Mouse (Mus musculus): ENCODE results near the gene Cd7.
"Not testable (repeated sequence)": the region's sequence is repeated elsewhere in the genome, so short reads cannot be mapped to it uniquely, and the experiment has no call there.

Cd7 gene

DNA sequence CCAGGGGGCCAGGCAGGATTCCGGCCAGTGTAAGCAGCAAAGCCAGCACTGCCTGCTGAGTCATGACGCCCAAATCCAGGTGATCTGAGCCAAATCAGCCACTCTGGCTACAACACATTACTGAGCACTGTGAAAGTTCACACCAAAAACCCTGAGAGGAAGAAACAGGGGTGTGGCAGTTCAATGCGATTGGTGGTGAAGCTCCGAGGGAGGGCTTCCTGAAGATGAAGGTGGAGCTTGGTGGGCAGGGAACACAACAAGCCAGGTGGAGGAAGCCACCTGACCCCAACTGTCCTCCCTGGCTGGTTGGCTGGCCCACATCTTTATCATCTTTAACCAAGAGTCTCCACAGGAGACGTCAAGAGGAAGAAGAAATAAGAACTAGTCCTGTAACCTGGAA, at the start of gene Cd7:
Gene Cd7, minus strand, starts transcription at position 117 of the 400 bp plus-strand sequence.
- DNase-seq (ENCODE audit: low spot score in 2 of 2) = peak; percentile 48 to 64

DNA sequence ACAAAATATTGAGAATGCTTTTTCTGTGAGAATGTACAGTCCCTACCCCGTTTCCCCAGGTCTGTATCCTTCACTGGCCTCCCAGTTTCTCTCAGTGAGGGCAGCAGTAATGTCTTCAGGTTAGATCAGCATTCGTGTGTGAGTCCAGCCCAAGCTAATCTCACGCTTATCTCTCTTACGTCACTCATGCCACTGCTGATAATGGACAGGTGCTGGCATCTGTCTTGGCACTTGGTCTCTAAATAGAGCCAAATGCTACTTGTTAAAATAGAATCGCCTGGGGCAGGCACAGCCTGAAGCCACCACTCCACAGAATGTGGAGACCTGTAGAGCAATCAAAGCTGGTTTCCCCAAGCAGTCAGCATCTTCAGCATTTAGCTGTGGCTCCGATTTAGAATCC, 49.8 kb upstream of the Cd7 start:
- DNase-seq (ENCODE audit: low spot score in 2 of 2) = no peak

DNA sequence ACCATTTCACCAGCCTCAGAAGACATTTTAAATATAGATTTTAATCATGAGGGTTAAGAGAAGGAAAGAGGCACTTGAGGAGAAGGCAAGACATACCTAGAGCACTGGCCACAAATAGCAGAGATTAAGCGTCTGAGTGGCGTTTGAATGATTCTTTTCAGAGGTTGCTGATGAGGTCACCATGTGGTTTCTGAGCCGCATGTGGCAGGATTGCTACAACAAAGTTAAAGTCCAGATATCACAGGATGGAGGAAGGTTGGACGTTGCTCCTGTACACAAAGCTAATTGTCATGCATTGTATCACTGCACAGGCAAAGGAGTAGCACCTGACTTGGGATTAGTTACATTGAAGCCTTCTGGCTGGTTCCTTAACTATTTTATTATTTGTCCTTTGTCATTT, 47.1 kb upstream of the Cd7 start:
- no peak for DNase-seq (ENCODE audit: low spot score in 2 of 2)

DNA sequence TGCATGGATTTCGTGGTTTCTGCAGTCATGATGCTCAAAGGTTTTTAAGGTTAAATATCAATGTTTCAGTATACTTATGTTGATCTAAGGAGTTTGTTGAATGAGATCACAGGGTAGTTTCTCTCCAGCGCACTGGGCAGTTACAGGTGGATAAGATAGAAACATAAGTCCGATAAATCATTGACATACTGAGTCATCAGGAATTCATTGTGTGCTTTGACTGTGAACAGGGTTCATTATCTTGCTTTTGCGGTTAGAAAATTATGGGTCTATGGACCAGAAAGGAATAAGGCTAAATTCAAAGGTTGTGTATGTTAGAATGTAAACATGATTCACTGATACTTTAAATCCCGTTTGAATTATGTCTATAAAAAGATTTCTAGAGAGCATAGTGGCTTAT, 46.0 kb upstream of the Cd7 start:
- DNase-seq (ENCODE audit: low spot score in 2 of 2) = no peak

DNA sequence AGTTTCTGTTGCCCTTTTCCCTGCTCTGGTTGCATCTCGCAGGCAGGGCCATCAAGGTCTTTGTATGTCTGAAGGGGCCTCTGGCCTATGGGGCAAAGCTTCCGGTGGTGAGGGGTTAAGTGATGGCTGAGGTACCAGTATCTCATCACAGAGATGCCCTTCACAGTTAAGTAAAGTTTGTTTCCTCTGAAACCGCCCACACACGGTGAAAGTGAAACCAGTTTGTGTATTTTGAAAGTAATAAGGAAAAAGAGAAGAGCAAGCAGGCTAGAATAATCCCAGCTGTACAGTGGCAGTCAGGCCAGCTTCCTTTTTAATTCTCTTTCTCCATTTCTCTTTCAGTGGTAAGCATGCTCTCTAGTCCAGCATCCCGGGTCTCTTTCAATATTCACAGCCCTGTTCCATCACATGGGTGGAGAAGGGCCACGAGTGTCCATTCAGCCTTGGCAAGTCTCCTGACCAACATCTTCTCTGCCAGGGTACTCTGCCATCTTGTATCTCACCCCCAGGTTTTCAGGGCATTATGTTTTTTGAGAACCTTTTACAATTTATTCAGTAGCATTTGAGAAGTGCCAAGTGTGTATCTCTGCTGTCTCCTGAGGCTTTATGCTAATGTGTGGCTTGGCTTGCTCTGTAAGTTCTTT, 43.8 kb upstream of the Cd7 start:
- peak; percentile 70 to 72 for DNase-seq (ENCODE audit: low spot score in 2 of 2)

DNA sequence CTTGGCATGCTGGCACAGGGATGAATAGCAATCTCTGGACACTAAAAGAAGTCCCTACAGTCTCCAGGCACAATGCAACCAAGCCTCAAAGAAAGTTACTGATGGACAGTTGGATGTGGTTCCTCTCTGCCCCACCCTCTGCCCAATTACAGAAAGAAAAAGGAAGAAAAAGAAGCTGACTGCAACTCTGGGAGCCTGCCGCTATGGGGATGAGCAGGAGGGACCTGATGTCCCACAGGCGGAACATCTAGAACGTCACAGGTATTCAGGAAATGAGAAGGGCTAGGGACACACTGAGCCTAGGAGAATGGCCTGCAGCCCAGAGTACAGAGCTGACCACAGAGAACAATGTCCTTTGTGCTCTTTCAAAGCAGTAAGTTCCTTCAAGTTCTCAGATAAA, 43.0 kb upstream of the Cd7 start:
- no peak for DNase-seq (ENCODE audit: low spot score in 2 of 2)

DNA sequence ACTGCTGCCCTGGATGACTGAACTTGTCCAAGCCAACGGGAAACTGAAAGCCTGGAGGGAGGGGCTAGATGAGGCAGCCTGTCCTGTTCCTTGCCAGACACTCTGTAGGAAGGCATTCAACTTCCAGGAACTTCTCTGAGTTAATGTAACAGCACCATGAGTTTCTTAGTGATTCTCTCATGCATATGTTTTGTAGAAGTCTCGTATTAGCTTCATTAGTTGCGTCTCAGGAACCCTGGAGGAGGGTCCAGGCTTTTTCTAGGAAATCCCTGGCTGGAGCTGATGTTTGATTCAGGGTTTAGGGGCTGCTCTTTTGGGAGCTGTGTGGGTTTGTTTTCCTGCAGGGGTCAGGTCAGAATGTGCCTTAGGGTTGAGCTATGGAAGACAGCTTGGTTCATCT, 41.9 kb upstream of the Cd7 start, which contains the start of gene Sectm1a:
Gene Sectm1a, minus strand, starts transcription at position 101 of the 400 bp plus-strand sequence.
- DNase-seq (ENCODE audit: low spot score in 2 of 2) = no peak

DNA sequence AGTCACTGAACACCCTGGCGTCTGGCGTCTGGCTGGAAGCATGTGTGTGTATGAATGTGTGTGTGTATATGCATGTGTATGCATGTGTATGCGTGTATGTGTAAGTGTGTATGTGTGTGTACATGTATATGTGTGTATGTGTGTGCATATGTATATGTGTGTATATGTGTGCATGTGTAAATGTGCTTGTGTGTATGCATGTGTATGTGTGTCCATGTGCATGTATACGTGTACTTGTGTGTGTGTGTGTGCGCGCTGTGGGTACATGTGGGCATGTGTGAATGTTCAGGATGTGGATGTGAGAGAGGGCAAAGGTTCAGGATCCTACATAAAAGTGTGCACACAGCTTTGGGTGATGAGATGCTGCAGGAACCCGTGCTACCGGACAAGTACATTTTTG, 41.1 kb upstream of the Cd7 start:
- DNase-seq (ENCODE audit: low spot score in 2 of 2) = no peak

DNA sequence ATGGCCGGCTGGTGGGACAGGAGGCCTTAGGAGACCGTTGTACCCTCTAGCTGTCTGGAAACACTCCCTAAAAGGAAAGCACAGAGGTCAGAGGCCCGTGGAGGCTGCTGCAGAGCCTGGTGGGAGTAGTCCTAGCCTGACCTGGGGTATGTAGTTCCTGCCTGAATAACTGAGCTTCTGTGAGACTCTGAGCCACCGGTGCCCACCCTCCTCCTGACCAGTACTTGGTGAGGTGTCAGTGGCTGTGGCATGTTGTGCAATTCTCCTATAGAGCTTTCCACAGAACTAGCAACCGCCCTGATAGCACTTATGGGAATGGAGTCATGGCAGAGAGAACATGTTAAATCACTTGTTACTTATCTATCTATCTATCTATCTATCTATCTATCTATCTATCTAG, 36.4 kb upstream of the Cd7 start:
- DNase-seq (ENCODE audit: low spot score in 2 of 2) = no peak

DNA sequence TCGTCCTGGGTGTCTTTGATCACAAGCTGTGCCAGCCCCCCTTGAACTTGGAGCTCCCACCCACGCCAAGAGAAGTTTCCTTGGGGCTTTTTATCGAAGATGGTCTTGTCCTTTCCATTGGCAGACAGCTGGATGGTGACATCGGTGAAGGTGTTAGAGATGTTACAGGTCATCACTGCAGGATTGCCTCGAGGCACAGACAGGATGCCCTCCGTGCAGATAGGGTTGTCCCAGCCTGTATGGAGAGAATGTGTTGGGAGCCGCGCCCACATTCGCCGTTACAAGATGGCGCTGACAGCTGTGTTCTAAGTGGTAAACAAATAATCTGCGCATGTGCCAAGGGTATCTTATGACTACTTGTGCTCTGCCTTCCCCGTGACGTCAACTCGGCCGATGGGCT, 30.4 kb upstream of the Cd7 start:
- DNase-seq (ENCODE audit: low spot score in 2 of 2) = not testable (repeated sequence)

DNA sequence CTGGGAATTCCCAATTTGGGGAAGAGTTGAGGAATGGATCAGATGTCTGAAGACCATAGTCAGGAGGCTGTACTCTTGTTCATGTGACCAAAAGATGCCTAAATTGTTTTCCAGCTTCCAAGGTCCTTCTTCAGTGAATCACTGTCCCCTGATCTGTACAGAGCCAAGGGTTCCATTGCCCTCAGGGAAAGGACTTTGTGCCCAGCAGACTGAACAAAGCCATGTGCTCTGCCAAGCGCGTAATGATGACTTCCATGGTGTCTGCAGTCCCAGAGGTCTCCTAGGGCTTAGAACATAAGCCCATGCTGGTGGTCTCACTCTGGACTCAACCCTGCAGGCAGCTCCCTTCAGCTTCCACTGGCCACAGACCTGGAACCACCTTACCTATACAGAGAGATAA, 28.7 kb upstream of the Cd7 start:
- DNase-seq (ENCODE audit: low spot score in 2 of 2) = no peak

DNA sequence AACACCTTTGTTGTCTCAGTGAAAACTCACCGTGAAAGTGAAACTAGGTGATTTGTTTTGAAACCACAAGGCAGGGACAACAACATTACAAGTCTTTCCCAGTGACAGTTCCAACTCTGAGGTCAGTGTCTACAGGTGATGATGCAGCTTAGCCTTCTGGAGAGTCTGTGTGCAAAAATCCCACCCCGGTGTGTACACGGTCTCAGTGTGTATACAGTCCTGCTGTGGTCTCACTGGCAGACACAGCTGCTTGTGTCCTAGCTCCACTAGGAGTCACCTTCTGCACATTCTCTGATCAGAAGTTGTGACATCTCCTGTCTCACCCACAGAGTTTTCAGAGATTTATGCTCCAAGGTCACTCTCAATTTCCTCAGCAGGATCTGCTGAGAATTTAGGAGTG, 25.0 kb upstream of the Cd7 start:
- DNase-seq (ENCODE audit: low spot score in 2 of 2) = peak in 1 of 2 experiments; percentile 29

DNA sequence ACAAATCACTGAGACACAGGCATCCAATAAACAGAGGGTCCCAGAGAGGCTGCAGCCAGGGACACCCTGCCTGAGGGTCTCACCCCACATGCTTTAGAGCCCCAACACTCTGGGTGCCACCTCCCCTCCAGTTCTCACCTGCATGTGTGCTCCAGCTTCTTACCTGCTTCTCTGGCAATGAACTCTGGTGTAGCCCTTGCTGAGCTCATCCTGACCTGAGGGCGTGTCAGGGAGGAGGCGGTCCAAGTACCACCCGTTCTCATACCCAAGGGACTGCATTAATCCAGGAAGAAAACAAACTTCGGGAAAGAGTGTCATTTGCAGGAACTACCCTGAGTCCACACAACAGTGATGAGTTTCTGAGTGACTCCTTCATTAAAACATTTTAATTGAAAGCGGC, 24.2 kb upstream of the Cd7 start, which contains the start of gene Sectm1b:
Gene Sectm1b, minus strand, starts transcription at position 191 of the 400 bp plus-strand sequence.
- DNase-seq (ENCODE audit: low spot score in 2 of 2) = no peak

DNA sequence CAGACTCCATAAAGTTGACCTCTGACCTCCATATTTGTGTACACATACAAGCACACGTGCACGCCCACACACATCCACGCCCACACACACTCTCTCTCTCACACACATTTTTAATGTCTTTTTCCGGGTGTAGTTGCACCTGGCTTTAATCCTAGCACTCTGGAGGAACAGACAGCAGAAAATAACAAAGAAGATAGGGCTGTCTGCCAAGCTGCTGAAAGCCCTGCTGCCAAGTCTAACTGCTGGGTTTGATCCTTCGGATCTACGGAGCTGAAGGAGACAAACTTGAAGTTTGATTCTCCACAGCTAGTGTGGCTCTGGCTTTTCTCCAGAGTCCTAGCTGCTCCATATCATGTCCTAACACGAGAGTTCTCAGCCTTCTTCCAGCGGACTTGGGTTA, 22.4 kb upstream of the Cd7 start:
- no peak for DNase-seq (ENCODE audit: low spot score in 2 of 2)

DNA sequence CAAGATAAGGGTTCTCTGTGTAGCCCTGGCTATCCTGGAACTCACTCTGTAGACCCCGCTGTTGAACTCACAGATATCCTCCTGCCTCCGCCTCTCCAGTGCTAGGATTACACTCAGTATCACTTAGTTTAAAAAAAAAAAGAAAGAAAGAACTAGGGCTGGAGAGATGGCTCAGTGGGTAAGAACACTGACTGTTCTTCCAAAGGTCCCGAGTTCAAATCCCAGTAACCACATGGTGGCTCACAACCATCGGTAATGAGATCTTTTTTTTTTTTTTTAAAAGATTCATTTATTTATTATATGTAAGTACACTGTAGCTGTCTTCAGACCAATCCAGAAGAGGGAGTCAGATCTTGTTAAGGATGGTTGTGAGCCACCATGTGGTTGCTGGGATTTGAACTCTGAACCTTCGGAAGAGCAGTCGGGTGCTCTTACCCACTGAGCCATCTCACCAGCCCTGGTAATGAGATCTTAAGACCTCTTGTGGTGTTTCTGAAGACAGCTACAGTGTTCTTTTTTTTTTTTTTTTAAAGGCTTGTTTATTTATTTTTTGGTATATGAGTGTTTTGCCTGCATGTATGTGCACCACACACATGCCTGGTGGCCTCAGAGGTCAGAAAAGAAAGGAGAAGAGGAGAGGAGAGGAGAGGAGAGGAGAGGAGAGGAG, 21.3 kb upstream of the Cd7 start:
- DNase-seq (ENCODE audit: low spot score in 2 of 2) = not testable (repeated sequence)

DNA sequence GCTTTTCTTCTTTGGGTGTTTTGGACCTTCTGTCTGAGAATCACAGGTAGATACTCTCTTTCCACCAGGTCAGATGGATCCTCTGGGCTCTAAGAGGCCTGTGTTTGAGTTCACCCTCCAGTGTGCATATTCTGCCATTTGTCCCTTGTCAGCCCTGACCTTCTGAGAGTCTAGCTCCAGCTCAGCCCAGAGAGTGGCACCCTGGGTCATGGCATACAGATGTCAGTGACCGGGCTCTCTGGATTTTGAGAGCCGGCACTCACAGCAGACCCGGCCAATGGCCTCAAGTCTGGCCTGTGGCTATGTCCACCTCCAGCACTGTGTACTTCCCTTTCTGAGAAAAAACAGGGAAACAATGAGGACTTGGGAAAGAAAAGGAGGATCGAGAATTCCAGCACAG, 20.3 kb upstream of the Cd7 start:
- no peak for DNase-seq (ENCODE audit: low spot score in 2 of 2)

DNA sequence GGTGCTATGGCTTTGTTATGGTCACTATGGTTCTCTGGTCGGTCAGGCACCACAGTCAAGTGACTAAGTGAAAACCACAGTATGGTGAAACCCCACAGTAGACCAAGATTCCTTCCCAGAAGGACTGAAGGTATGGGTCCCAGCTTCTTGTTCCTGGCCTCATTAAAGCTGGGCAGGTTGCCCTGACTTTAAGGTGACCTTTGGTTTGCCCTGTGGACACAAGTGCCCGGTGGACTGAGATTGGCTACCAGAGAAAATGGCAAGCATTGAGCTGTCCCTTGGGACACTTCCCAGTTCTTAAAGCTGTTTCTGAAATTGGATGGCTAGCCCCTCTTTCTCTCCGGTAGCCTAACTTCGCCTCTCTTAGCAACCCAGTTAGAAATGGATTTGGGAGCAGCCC, 19.7 kb upstream of the Cd7 start:
- DNase-seq (ENCODE audit: low spot score in 2 of 2) = no peak

DNA sequence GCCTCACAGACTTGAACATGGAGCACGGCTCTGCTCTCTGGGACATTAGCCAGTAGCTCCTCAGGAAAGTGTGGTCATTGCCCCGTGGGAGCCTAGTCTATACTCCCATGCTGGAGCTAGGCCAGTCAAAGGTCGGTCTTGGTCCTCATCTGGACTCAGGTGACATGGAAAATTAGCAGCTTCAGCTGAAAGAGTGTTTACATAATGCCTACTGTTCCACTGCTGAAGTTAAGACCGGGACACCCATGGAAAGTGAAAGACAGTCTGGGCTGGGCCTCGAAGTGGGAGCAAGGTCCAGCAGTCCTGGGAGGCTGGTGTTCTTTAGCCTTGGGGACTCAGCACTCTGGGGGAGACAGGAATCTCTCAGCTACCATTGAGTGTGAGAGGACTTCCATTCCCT, 18.9 kb upstream of the Cd7 start:
- DNase-seq (ENCODE audit: low spot score in 2 of 2) = no peak

DNA sequence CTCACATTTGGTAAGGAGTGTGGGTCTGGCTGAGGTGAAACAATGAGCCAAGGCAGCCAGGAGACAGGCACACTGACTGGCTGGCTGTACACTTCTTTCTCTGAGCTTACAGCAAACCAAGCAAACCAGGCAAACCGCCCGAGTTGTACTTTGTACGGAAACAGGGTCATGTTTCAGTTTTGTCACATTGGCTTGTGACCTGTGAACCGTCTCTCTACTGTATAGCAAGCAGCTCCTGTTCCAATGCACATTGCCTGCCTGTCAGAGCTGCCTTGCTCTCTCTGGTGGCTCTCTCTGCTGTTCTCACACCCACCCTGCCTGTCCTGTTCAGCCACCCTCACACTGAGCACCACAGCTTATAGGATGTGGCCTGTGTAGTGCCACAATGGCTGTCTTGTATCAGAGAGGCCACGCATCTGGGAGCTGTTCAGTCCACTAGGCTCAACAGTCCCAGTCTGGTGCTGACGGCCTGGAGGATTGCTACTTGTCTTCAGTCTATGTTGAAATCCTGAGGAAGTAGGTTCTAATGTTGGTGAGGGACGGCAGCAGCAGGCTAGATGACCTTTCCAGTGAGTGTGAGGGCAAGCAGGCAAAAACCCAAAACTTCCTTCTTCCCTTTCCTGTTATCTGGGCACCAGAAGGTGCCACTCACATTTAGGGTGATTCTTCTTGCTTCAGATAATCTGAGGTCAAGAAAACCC, 17.5 kb upstream of the Cd7 start:
- no peak for DNase-seq (ENCODE audit: low spot score in 2 of 2)

DNA sequence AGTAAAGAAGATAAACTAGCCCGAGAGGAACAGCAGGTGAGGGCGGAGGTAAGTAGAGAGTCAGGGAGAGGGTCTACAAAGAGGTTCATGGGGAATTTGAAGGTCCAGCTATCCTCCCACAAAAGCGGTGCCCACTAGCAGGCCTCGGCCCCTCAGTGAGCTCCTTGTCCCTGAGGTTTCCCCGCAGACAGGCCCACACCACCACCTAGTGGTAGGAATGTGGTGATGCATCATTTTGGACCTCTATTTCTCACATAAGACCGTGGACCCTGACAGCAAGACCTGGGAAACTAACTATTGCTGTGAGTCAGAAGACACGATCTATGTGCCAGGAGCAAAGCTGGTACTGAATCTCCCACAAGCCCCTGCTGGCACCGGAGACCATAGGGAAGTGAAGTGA, 14.3 kb upstream of the Cd7 start:
- peak; percentile 66 to 72 for DNase-seq (ENCODE audit: low spot score in 2 of 2)

DNA sequence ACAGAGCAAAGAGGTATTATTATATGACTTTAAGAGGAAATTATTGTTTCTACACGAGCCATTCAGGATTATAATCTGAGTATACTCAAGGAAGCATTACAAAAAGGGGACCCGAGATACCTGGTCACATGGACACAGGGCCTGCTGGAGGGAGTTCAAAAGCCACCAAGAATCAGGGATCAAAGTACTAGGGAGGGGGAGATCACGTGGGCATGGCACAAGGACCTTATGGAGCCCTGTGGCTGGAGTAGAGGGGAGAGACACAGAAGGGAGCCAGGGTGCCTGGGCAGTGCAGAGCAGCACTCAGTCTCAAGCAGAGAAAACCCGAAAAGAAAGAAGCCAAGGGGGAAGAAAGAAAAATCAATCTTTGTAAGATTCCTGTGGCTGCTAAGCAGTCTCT, 13.2 kb upstream of the Cd7 start:
- no peak for DNase-seq (ENCODE audit: low spot score in 2 of 2)

DNA sequence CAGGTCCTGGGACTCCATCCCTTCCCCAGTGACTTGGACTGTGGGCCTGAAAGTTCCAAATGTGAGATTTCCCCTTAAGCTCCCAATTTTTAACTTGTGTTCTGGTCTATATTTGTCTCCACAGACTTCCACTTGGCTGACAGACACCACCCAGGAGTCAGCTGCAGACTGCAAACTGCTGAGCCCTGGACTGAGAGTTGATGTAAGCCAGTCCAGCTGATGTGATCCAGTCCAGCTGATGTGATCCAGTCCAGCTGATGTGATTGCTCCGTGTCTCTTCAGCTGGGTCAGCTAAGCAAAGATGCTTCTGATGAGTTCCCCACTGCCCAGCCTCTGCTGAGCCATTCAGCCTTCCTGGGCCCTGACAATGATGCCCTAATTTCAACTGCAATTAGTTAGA, 12.6 kb upstream of the Cd7 start:
- DNase-seq (ENCODE audit: low spot score in 2 of 2) = no peak

DNA sequence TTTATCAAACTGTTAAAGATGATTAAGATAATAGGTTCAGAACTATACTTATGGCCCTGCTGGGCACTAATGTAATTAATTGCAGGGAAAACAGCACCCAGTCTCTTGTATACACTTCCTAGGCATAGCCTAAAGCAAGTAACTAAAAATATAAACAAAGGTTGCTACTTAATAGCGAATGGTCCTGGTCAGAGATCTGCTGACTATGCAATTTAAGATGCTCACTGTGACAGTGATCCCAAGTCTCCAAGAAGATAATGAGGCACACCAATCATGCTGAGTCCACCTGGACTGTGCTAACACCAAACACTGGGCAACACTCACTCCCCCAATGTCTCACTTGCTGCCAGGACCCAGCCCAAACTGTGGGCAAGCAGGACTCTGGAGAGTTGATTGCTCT, 10.6 kb upstream of the Cd7 start:
- DNase-seq (ENCODE audit: low spot score in 2 of 2) = no peak
